Mouse (Mus musculus) erythroblast, adult 5-6 weeks (primary cell): ENCODE measurements at regions not wholly inside any gene's neighbourhood (a gene's known extent, or its start where the extent isn't known, plus 50 kb on each side); places are given as distances from the start of the nearest gene placed in this dataset.

ENCODE experiments used
- ATAC-seq: replicated peaks from 2 replicates; pipeline ENCODE4 v1.8.0; 2016; ENCODE audit warnings: moderate number of reproducible peaks, mild to moderate bottlenecking, moderate TSS enrichment, inconsistent platforms; ENCODE audit not compliant: poor library complexity, low FRiP score, severe bottlenecking

GRCm38 (mm10) chr10:17382990-17383389 is 340.0 kb upstream of the Cited2 start:
- ATAC-seq: no peak

- ATAC-seq: no peak
Observed at GRCm38 (mm10) chr10:17385181-17385580, 337.8 kb upstream of the Cited2 start.

- ATAC-seq: no peak
Observed at GRCm38 (mm10) chr10:17387296-17387695, 335.7 kb upstream of the Cited2 start.

- ATAC-seq: no peak
Observed at GRCm38 (mm10) chr10:17395495-17396224, 327.4 kb upstream of the Cited2 start.

GRCm38 (mm10) chr10:17403899-17404298 is 319.1 kb upstream of the Cited2 start:
- ATAC-seq: no peak

GRCm38 (mm10) chr10:17407854-17408606 is 315.0 kb upstream of the Cited2 start:
- ATAC-seq: no peak

GRCm38 (mm10) chr10:17408781-17409180 is 314.2 kb upstream of the Cited2 start:
- no peak for ATAC-seq

GRCm38 (mm10) chr10:17411300-17411987 is 311.6 kb upstream of the Cited2 start:
- ATAC-seq: no peak

- ATAC-seq: no peak
Observed at GRCm38 (mm10) chr10:17415112-17415511, 307.9 kb upstream of the Cited2 start.

GRCm38 (mm10) chr10:17416121-17416520 is 306.9 kb upstream of the Cited2 start:
- no peak for ATAC-seq

- no peak for ATAC-seq
Observed at GRCm38 (mm10) chr10:17417394-17417793, 305.6 kb upstream of the Cited2 start.

- no peak for ATAC-seq
Observed at GRCm38 (mm10) chr10:17418227-17418685, 304.8 kb upstream of the Cited2 start.

GRCm38 (mm10) chr10:17423584-17424278 is 299.3 kb upstream of the Cited2 start:
- no peak for ATAC-seq

- ATAC-seq: no peak
Observed at GRCm38 (mm10) chr10:17426197-17426596, 296.8 kb upstream of the Cited2 start.

GRCm38 (mm10) chr10:17427316-17427715 is 295.7 kb upstream of the Cited2 start:
- ATAC-seq: no peak

- ATAC-seq: no peak
Observed at GRCm38 (mm10) chr10:17428315-17428714, 294.7 kb upstream of the Cited2 start.

- ATAC-seq: no peak
Observed at GRCm38 (mm10) chr10:17431068-17431467, 291.9 kb upstream of the Cited2 start.

GRCm38 (mm10) chr10:17434098-17434497 is 288.9 kb upstream of the Cited2 start:
- ATAC-seq: no peak

- no peak for ATAC-seq
Observed at GRCm38 (mm10) chr10:17450240-17450639, 272.8 kb upstream of the Cited2 start.

- ATAC-seq: no peak
Observed at GRCm38 (mm10) chr10:17470880-17471279, 252.1 kb upstream of the Cited2 start.
